Mouse (Mus musculus) midbrain, embryonic 12.5 days (tissue): ENCODE measurements around the gene Meis1. TPM values are rescaled to one million over a fixed set of nuclear protein-coding genes. Genes with fewer than 3 reads are reported as not detected.

ENCODE experiments used
- ATAC-seq: fragments of 200-750 bp; cut with Nextera tagmentation; 2 replicates; pipeline ENCODE4 v1.8.0; 2017; ENCODE audit warnings: low read depth, moderate TSS enrichment, moderate library complexity; ENCODE audit not compliant: low FRiP score
- H3K27ac ChIP-seq: fragments of 300-500 bp; sonication (generic); replicated peaks from 2 replicates; pipeline ENCODE4 v1.5.1; 2016; ENCODE audit warnings: mild to moderate bottlenecking
- H3K27me3 ChIP-seq: fragments of 300-500 bp; sonication (generic); 2 replicates; pipeline ENCODE4 v1.6.1; 2016; ENCODE audit warnings: mild to moderate bottlenecking
- H3K36me3 ChIP-seq: fragments of 300-500 bp; sonication (generic); 2 replicates; pipeline ENCODE4 v1.6.1; 2016
- H3K4me1 ChIP-seq: fragments of 300-500 bp; sonication (generic); 2 replicates; pipeline ENCODE4 v1.6.1; 2016
- H3K4me2 ChIP-seq: fragments of 300-500 bp; sonication (generic); replicated peaks from 2 replicates; pipeline ENCODE4 v1.6.1; 2016; ENCODE audit warnings: mild to moderate bottlenecking, moderate library complexity
- H3K4me3 ChIP-seq: fragments of 300-500 bp; sonication (generic); 2 replicates; pipeline ENCODE4 v1.5.1; 2016; ENCODE audit warnings: mild to moderate bottlenecking
- H3K9ac ChIP-seq: fragments of 300-500 bp; sonication (generic); replicated peaks from 2 replicates; pipeline ENCODE4 v1.6.1; 2016; ENCODE audit warnings: mild to moderate bottlenecking, moderate library complexity
- H3K9me3 ChIP-seq: fragments of 300-500 bp; sonication (generic); 2 replicates; pipeline ENCODE4 v1.6.1; 2016; ENCODE audit warnings: mild to moderate bottlenecking
- WGBS: fragments of 180-500 bp; shearing (Covaris S2); methylation state at CpG from one replicate; pipeline ENCODE4 v1.1.7; 2016; 5-methylcytosine and 5-hydroxymethylcytosine counted together
- polyA plus RNA-seq: library from polyadenylated mRNA; unstranded; fragments of >200 nt; fragmentation: Nextera tagmentation; extraction: Ambion mirVana; gene quantifications from 2 replicates; pipeline ENCODE4 v1.2.1, GENCODE M21; 2016

The Meis1 gene
- polyA plus RNA-seq, 1 experiment from 2014 or later: 44.8 TPM

GRCm38 (mm10) chr11:19005007-19005912, 13.5 kb downstream of the Meis1 start:
- Histone ChIP-seq H3K4me2 (no peak overlapping the region), H3K4me1 (peaks cover 20% of the 10 kb centered on the region), H3K36me3 (no peaks in the 10 kb centered on the region; the same call in 1 of the 2 replicates), H3K27me3 (peaks cover 25% of the 10 kb centered on the region), H3K9me3 (no peaks in the 10 kb centered on the region), H3K27ac (no peak overlapping the region), H3K9ac (no peak overlapping the region), H3K4me3 (no peak overlapping the region)
- WGBS: 84% methylated on average over 9 of the region's 9 CpGs
- ATAC-seq: no peak

- WGBS: 36% methylated on average over 5 of the region's 5 CpGs
- Histone ChIP-seq H3K27me3 (peaks cover 14% of the 10 kb centered on the region; the same call in 1 of the 2 replicates), H3K27ac (no peak overlapping the region), H3K4me1 (peaks cover 10% of the 10 kb centered on the region), H3K4me3 (no peak overlapping the region), H3K36me3 (no peaks in the 10 kb centered on the region; the same call in 1 of the 2 replicates), H3K4me2 (no peak overlapping the region), H3K9me3 (no peaks in the 10 kb centered on the region), H3K9ac (no peak overlapping the region)
- no peak for ATAC-seq
These were observed 15.7 kb downstream of the Meis1 start for GRCm38 (mm10) chr11:19003066-19003465.

GRCm38 (mm10) chr11:18996767-18997166, 22.0 kb downstream of the Meis1 start:
- no peaks in the 10 kb centered on the region for H3K4me1 ChIP-seq
- no peak overlapping the region for H3K4me2 ChIP-seq
- no peak overlapping the region for H3K9ac ChIP-seq
- H3K27ac ChIP-seq: no peak overlapping the region
- no peaks in the 10 kb centered on the region for H3K27me3 ChIP-seq
- 96% methylated on average over 4 of the region's 4 CpGs for WGBS
- peaks cover 24% of the 10 kb centered on the region for H3K36me3 ChIP-seq
- no peak overlapping the region for H3K4me3 ChIP-seq
- no peak for ATAC-seq
- no peaks in the 10 kb centered on the region for H3K9me3 ChIP-seq

GRCm38 (mm10) chr11:18996289-18996688, 22.5 kb downstream of the Meis1 start:
- Histone ChIP-seq H3K9me3 (no peaks in the 10 kb centered on the region), H3K4me2 (no peak overlapping the region), H3K4me3 (no peak overlapping the region), H3K27ac (no peak overlapping the region), H3K36me3 (peaks cover 24% of the 10 kb centered on the region), H3K9ac (no peak overlapping the region), H3K4me1 (peaks cover under 1% of the 10 kb centered on the region; the same call in 1 of the 2 replicates), H3K27me3 (no peaks in the 10 kb centered on the region)
- WGBS: 90% methylated on average over 2 of the region's 2 CpGs
- no peak for ATAC-seq

- Histone ChIP-seq H3K27me3 (peaks cover 6% of the 10 kb centered on the region; the same call in 1 of the 2 replicates), H3K4me1 (peaks cover 33% of the 10 kb centered on the region), H3K27ac (no peak overlapping the region; the same call in 1 of the 2 replicates), H3K9me3 (no peaks in the 10 kb centered on the region), H3K4me3 (no peak overlapping the region), H3K4me2 (no peak overlapping the region), H3K36me3 (peaks cover 28% of the 10 kb centered on the region), H3K9ac (no peak overlapping the region)
- 0 out of 2 replicates have a peak, but pooled peaks have one; percentile 21 for ATAC-seq
- WGBS: 62% methylated on average over 6 of the region's 6 CpGs
These were observed 26.0 kb downstream of the Meis1 start for GRCm38 (mm10) chr11:18992796-18993195.

GRCm38 (mm10) chr11:18990244-18990677, 28.5 kb downstream of the Meis1 start:
- H3K9ac ChIP-seq: no peak overlapping the region
- peaks cover 28% of the 10 kb centered on the region for H3K36me3 ChIP-seq
- no peak overlapping the region for H3K4me3 ChIP-seq
- peaks cover 12% of the 10 kb centered on the region; the same call in 1 of the 2 replicates for H3K27me3 ChIP-seq
- no peaks in the 10 kb centered on the region for H3K9me3 ChIP-seq
- peak overlapping the region; percentile 34 for H3K4me2 ChIP-seq
- 19% methylated on average over 6 of the region's 6 CpGs for WGBS
- peak; percentile 67; the same call in 1 of the 2 replicates for ATAC-seq
- peaks cover 33% of the 10 kb centered on the region for H3K4me1 ChIP-seq
- H3K27ac ChIP-seq: peak overlapping the region; percentile 67

GRCm38 (mm10) chr11:18989669-18990243, 29.0 kb downstream of the Meis1 start:
- ATAC-seq: peak; percentile 17
- Histone ChIP-seq H3K4me1 (peaks cover 33% of the 10 kb centered on the region), H3K9ac (0 out of 2 replicates have a peak overlapping the region, but pooled peaks have one; percentile 11), H3K9me3 (no peaks in the 10 kb centered on the region), H3K4me2 (peak overlapping the region; percentile 34), H3K27ac (peak overlapping the region; percentile 67), H3K36me3 (peaks cover 23% of the 10 kb centered on the region), H3K27me3 (peaks cover 12% of the 10 kb centered on the region; the same call in 1 of the 2 replicates), H3K4me3 (no peak overlapping the region)
- 12% methylated on average over 6 of the region's 6 CpGs for WGBS

GRCm38 (mm10) chr11:18988637-18989263, 30.0 kb downstream of the Meis1 start:
- WGBS: 55% methylated on average over 4 of the region's 4 CpGs
- peaks cover 33% of the 10 kb centered on the region for H3K4me1 ChIP-seq
- no peaks in the 10 kb centered on the region for H3K9me3 ChIP-seq
- H3K27ac ChIP-seq: peak overlapping the region; percentile 67; the same call in 1 of the 2 replicates
- H3K27me3 ChIP-seq: peaks cover 12% of the 10 kb centered on the region; the same call in 1 of the 2 replicates
- ATAC-seq: no peak
- H3K36me3 ChIP-seq: peaks cover 16% of the 10 kb centered on the region; the same call in 1 of the 2 replicates
- H3K4me3 ChIP-seq: no peak overlapping the region
- no peak overlapping the region for H3K9ac ChIP-seq
- no peak overlapping the region for H3K4me2 ChIP-seq

GRCm38 (mm10) chr11:18983813-18984212, 35.0 kb downstream of the Meis1 start:
- Histone ChIP-seq H3K4me2 (no peak overlapping the region), H3K27ac (no peak overlapping the region), H3K9ac (no peak overlapping the region), H3K4me3 (no peak overlapping the region), H3K27me3 (peaks cover 12% of the 10 kb centered on the region; the same call in 1 of the 2 replicates), H3K4me1 (peaks cover 31% of the 10 kb centered on the region), H3K9me3 (no peaks in the 10 kb centered on the region), H3K36me3 (peaks cover 16% of the 10 kb centered on the region; the same call in 1 of the 2 replicates)
- 86% methylated on average over 2 of the region's 2 CpGs for WGBS
- no peak for ATAC-seq

- H3K4me2 ChIP-seq: no peak overlapping the region
- no peak overlapping the region for H3K4me3 ChIP-seq
- H3K27ac ChIP-seq: no peak overlapping the region
- H3K36me3 ChIP-seq: peaks cover 16% of the 10 kb centered on the region; the same call in 1 of the 2 replicates
- WGBS: 81% methylated on average over 7 of the region's 7 CpGs
- ATAC-seq: no peak
- no peak overlapping the region for H3K9ac ChIP-seq
- H3K27me3 ChIP-seq: peaks cover 11% of the 10 kb centered on the region; the same call in 1 of the 2 replicates
- H3K9me3 ChIP-seq: no peaks in the 10 kb centered on the region
- H3K4me1 ChIP-seq: peaks cover 26% of the 10 kb centered on the region
These were observed 35.5 kb downstream of the Meis1 start for GRCm38 (mm10) chr11:18983294-18983693.

- peaks cover 7% of the 10 kb centered on the region; the same call in 1 of the 2 replicates for H3K36me3 ChIP-seq
- peaks cover 23% of the 10 kb centered on the region for H3K4me1 ChIP-seq
- H3K4me2 ChIP-seq: no peak overlapping the region
- H3K27me3 ChIP-seq: 0 out of 2 replicates have a peak, but pooled peaks cover 4% of the 10 kb centered on the region
- WGBS: 12% methylated on average over 3 of the region's 3 CpGs
- peak; percentile 59; the same call in 1 of the 2 replicates for ATAC-seq
- no peaks in the 10 kb centered on the region for H3K9me3 ChIP-seq
- H3K9ac ChIP-seq: no peak overlapping the region
- H3K27ac ChIP-seq: no peak overlapping the region
- H3K4me3 ChIP-seq: no peak overlapping the region
These were observed 36.5 kb downstream of the Meis1 start for GRCm38 (mm10) chr11:18982331-18982730.
